Mouse (Mus musculus) spleen, adult 2 months (tissue): Measurements from ENCODE around the gene Clstn3. TPM values are rescaled to one million over a fixed set of nuclear protein-coding genes. Genes with fewer than 3 reads are reported as not detected.
A peak's percentile ranks its signal among the peaks of the same experiment; 100 is the strongest.
"Not testable (repeated sequence)": the region's sequence is repeated elsewhere in the genome, so short reads cannot be mapped to it uniquely, and the experiment has no call there.

Experiments used
- DNase-seq, 2 experiments: peaks; one replicate each; pipeline versions ENCODE4 v3.0.0 to v3.0.0-alpha.2; 2012 to 2021; ENCODE audit warnings: low spot score in 2 of 2, low read depth in 1 of 2
- H3K27ac ChIP-seq: fragments of 200-500 bp; 2 replicates; pipeline ENCODE4 v1.5.1; 2012; ENCODE audit warnings: low read length, inconsistent platforms; ENCODE audit not compliant: insufficient read depth
- H3K27me3 ChIP-seq: fragments of 200-500 bp; 2 replicates; pipeline ENCODE4 v1.6.1; 2012; ENCODE audit warnings: mild to moderate bottlenecking, moderate library complexity, low read length, inconsistent platforms; ENCODE audit not compliant: control insufficient read depth, insufficient read depth
- H3K36me3 ChIP-seq: fragments of 200-500 bp; 2 replicates; pipeline ENCODE4 v1.6.1; 2012; ENCODE audit warnings: mild to moderate bottlenecking, low read length, inconsistent platforms; ENCODE audit not compliant: control insufficient read depth, insufficient read depth
- H3K4me1 ChIP-seq: fragments of 200-500 bp; 2 replicates; pipeline ENCODE4 v1.6.1; 2011; ENCODE audit warnings: inconsistent platforms; ENCODE audit not compliant: control insufficient read depth, insufficient read depth, insufficient read length
- H3K4me3 ChIP-seq: fragments of 200-500 bp; 2 replicates; pipeline ENCODE4 v1.5.1; 2011; ENCODE audit warnings: mild to moderate bottlenecking, inconsistent platforms; ENCODE audit not compliant: insufficient read depth, insufficient read length; ENCODE audit errors: extremely low read depth
- CTCF ChIP-seq: fragments of 200-500 bp; IDR thresholded peaks from 2 replicates; pipeline ENCODE4 v1.5.1; 2011; ENCODE audit warnings: mild to moderate bottlenecking, inconsistent platforms; ENCODE audit not compliant: insufficient read depth, insufficient read length, insufficient replicate concordance; ENCODE audit errors: extremely low read depth
- POLR2A ChIP-seq: fragments of 200-500 bp; IDR thresholded peaks from 2 replicates; pipeline ENCODE4 v1.6.1; 2011; ENCODE audit warnings: low read depth, low read length, inconsistent platforms
- WGBS: fragments of 180-500 bp; shearing (Covaris S2); methylation state at CpG from one replicate; pipeline ENCODE4 v1.1.7; 2018; 5-methylcytosine and 5-hydroxymethylcytosine counted together
- polyA plus RNA-seq: library from polyadenylated mRNA; depleted of rRNA; stranded (reverse); fragments of >200 nt; gene quantifications from 2 replicates; pipeline ENCODE4 v1.2.3, GENCODE M21; 2012

Gene Clstn3
- polyA plus RNA-seq, 1 experiment: 0.95 TPM

- no peaks in the 10 kb centered on the region for H3K36me3 ChIP-seq
- H3K4me3 ChIP-seq: no peak overlapping the region
- H3K4me1 ChIP-seq: no peaks in the 10 kb centered on the region
- H3K27me3 ChIP-seq: no peaks in the 10 kb centered on the region
- no peak for TF ChIP-seq CTCF
- no peak for TF ChIP-seq POLR2A
- WGBS: 89% methylated on average over 11 of the region's 11 CpGs
- no peak overlapping the region for H3K27ac ChIP-seq
- DNase-seq: no peak
Observed at GRCm38 (mm10) chr6:124474621-124475020, 10.0 kb upstream of the Clstn3 start.

DNA sequence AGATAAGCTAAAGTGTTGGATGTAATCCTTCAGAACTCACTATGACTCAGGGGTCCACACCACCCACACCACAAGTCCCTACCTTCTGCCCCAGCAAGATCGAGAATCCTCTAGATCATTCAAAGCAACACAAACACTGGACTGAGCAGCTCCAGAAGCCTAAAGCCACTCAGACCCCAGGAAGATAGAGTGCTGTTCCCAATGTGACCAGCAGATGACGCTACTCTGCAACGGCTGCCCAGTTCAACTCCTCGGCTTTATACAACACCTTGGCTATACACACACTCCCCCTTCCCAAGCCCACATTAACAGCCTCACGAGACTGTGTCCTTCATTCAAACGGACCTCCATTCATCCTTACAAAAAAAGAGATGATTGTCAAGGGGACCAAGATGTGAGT is 8.2 kb upstream of the Clstn3 start:
- Histone ChIP-seq H3K4me1 (no peaks in the 10 kb centered on the region), H3K36me3 (no peaks in the 10 kb centered on the region), H3K27me3 (no peaks in the 10 kb centered on the region), H3K27ac (no peak overlapping the region), H3K4me3 (no peak overlapping the region)
- peak in 1 of 2 experiments; percentile 36 for DNase-seq
- WGBS: 30% methylated on average over 6 of the region's 6 CpGs
- TF ChIP-seq CTCF (peak; percentile 28; the same call in 1 of the 2 replicates), POLR2A (no peak)

- DNase-seq, H3K4me3 ChIP-seq, H3K27ac ChIP-seq, H3K27me3 ChIP-seq, H3K36me3 ChIP-seq, H3K4me1 ChIP-seq: not testable (repeated sequence)
- WGBS: 80% methylated on average over 6 of the region's 6 CpGs
Observed at GRCm38 (mm10) chr6:124471783-124472638, 7.4 kb upstream of the Clstn3 start.

DNA sequence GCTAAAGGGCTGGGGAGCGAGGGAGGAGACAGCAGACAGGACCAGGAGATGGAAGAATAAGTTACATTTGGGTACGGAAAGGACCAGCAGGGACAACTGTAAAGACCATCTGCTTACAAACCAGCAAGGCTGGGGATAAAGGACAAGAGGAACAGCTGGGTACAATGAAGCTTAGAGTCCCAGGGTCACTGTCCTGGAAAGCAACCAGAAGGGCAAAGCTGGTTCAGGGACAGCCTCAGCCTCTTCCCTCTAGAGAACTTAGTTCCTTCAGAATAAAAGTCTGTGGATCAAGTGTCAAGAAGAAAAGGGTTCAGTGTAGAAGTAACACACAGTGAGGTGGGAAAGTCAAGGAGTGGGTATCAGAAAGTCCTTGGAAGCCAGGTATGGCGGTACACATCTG is 6.5 kb upstream of the Clstn3 start:
- 95% methylated on average over 3 of the region's 3 CpGs for WGBS

GRCm38 (mm10) chr6:124465729-124466128 is 1.1 kb upstream of the Clstn3 start:
- H3K4me3 ChIP-seq: no peak overlapping the region
- TF ChIP-seq CTCF: no peak
- no peak for TF ChIP-seq POLR2A
- 88% methylated on average over 6 of the region's 6 CpGs for WGBS
- H3K27ac ChIP-seq: no peak overlapping the region
- no peaks in the 10 kb centered on the region for H3K4me1 ChIP-seq
- no peaks in the 10 kb centered on the region for H3K27me3 ChIP-seq
- DNase-seq: no peak
- H3K36me3 ChIP-seq: no peaks in the 10 kb centered on the region

More for the DNA sequence above, 6.5 kb upstream of the Clstn3 start:
- no peaks in the 10 kb centered on the region for H3K4me1 ChIP-seq
- H3K4me3 ChIP-seq: no peak overlapping the region
- no peak for DNase-seq
- H3K27ac ChIP-seq: no peak overlapping the region
- H3K36me3 ChIP-seq: no peaks in the 10 kb centered on the region
- no peaks in the 10 kb centered on the region for H3K27me3 ChIP-seq
- TF ChIP-seq POLR2A (no peak), CTCF (no peak)

GRCm38 (mm10) chr6:124465299-124465698 is 705 bp upstream of the Clstn3 start:
- DNase-seq: no peak
- Histone ChIP-seq H3K36me3 (no peaks in the 10 kb centered on the region), H3K27ac (no peak overlapping the region), H3K27me3 (no peaks in the 10 kb centered on the region), H3K4me3 (no peak overlapping the region), H3K4me1 (no peaks in the 10 kb centered on the region)
- WGBS: 72% methylated on average over 6 of the region's 6 CpGs
- TF ChIP-seq POLR2A: no peak
- no peak for TF ChIP-seq CTCF

DNA sequence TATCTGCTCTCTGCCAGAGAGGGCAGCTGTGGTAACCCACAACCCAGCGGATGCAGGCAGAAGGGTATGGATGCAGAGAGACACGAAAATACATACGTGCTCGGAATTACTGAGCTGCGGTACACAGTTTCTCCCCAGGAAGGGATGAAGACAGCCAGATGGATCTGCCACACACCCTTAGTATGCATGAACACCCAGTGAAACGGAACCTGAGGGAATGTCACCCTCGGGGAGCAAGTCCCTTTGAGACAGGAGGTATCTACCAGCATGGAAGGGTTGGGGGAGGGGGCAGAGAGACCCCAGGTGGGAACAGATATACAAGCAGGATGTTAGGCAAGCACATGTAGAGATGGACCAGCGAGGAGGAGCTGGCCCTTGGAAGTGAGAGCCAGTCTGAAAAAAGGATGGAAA is 708 bp downstream of the Clstn3 start:
- Histone ChIP-seq H3K4me1 (no peaks in the 10 kb centered on the region), H3K36me3 (no peaks in the 10 kb centered on the region), H3K27me3 (no peaks in the 10 kb centered on the region), H3K27ac (no peak overlapping the region), H3K4me3 (no peak overlapping the region)
- no peak for DNase-seq
- TF ChIP-seq POLR2A: no peak
- TF ChIP-seq CTCF: no peak
- 5% methylated on average over 8 of the region's 8 CpGs for WGBS
